Mouse (Mus musculus) stomach, postnatal 0 days (tissue): ENCODE measurements around the gene 1190005I06Rik.

ENCODE experiments used
- CTCF ChIP-seq: IDR thresholded peaks from 2 replicates; pipeline ENCODE4 v1.5.1; 2016; ENCODE audit warnings: antibody characterized with exemption, low read depth, mild to moderate bottlenecking, moderate library complexity
- EP300 ChIP-seq: optimal IDR thresholded peaks from 2 replicates; pipeline ENCODE3; 2016; ENCODE audit warnings: antibody characterized with exemption

DNA sequence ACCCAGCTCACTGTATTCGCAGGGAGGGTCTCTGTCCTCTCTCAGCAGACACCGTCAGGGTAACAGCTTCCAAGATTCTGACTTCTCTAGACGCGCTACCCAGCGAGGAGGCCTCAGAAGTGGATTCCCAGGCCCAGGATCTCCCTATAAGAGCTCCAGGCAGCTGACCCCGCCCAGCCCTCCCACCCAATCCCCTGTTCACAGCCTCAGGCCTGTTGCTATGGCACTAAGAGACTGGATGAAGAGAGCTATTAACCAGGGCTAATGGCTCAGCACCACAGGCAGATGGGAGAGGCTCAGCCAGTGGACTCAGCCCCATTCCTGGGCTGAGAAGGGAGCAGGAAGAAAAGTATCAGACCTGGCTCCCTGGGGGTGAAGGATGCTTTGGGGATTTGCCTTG is 44.8 kb downstream of the 1190005I06Rik start:
- TF ChIP-seq CTCF (no peak), EP300 (no peak)
